Mouse (Mus musculus) limb, embryonic 13.5 days (tissue): ENCODE data around the gene Mcm6. TPM values are rescaled to one million over a fixed set of nuclear protein-coding genes. Genes with fewer than 3 reads are reported as not detected.

Source experiments
- ATAC-seq: fragments of 200-750 bp; cut with Nextera tagmentation; 2 replicates; pipeline ENCODE4 v1.8.0; 2017; ENCODE audit warnings: low read depth, moderate number of reproducible peaks, moderate TSS enrichment; ENCODE audit not compliant: low FRiP score
- H3K27ac ChIP-seq: fragments of 300-500 bp; sonication (generic); 2 replicates; pipeline ENCODE4 v1.5.1; 2015; ENCODE audit warnings: inconsistent platforms, mild to moderate bottlenecking, moderate library complexity
- H3K27me3 ChIP-seq: fragments of 300-500 bp; sonication (generic); 2 replicates; pipeline ENCODE4 v1.6.1; 2015; ENCODE audit warnings: mild to moderate bottlenecking, inconsistent platforms
- H3K36me3 ChIP-seq: fragments of 300-500 bp; sonication (generic); 2 replicates; pipeline ENCODE4 v1.6.1; 2015; ENCODE audit warnings: inconsistent platforms, mild to moderate bottlenecking, moderate library complexity
- H3K4me1 ChIP-seq: fragments of 300-500 bp; sonication (generic); 2 replicates; pipeline ENCODE4 v1.6.1; 2015; ENCODE audit warnings: inconsistent platforms
- H3K4me2 ChIP-seq: fragments of 300-500 bp; sonication (generic); replicated peaks from 2 replicates; pipeline ENCODE4 v1.6.1; 2015; ENCODE audit warnings: inconsistent platforms, mild to moderate bottlenecking, moderate library complexity
- H3K4me3 ChIP-seq: fragments of 300-500 bp; sonication (generic); 2 replicates; pipeline ENCODE4 v1.5.1; 2015; ENCODE audit warnings: moderate library complexity, mild to moderate bottlenecking, inconsistent platforms
- H3K9ac ChIP-seq: fragments of 300-500 bp; sonication (generic); 2 replicates; pipeline ENCODE4 v1.6.1; 2015; ENCODE audit warnings: mild to moderate bottlenecking, inconsistent platforms
- H3K9me3 ChIP-seq: fragments of 300-500 bp; sonication (generic); 2 replicates; pipeline ENCODE4 v1.6.1; 2016; ENCODE audit warnings: inconsistent platforms
- WGBS: fragments of 180-500 bp; shearing (Covaris S2); methylation state at CpG from one replicate; pipeline ENCODE4 v1.1.7; 2015; 5-methylcytosine and 5-hydroxymethylcytosine counted together
- polyA plus RNA-seq: library from polyadenylated mRNA; unstranded; fragments of >200 nt; fragmentation: Nextera tagmentation; extraction: Ambion mirVana; gene quantifications from 2 replicates; pipeline ENCODE4 v1.2.1, GENCODE M21; 2015

Mcm6 gene
- polyA plus RNA-seq, 1 experiment from 2014 or later = 231 TPM

- WGBS = 92% methylated on average over 3 of the region's 3 CpGs
- no peak overlapping the region for H3K4me2 ChIP-seq
These were observed 76.5 kb downstream of the Mcm6 start for GRCm38 (mm10) chr1:128282924-128283323.

GRCm38 (mm10) chr1:128281753-128282152 is 77.7 kb downstream of the Mcm6 start:
- H3K27ac ChIP-seq = no peak overlapping the region
- H3K36me3 ChIP-seq = peaks cover 74% of the 10 kb centered on the region
- no peak overlapping the region for H3K4me2 ChIP-seq
- no peaks in the 10 kb centered on the region for H3K4me1 ChIP-seq
- H3K27me3 ChIP-seq = no peaks in the 10 kb centered on the region
- H3K4me3 ChIP-seq = no peak overlapping the region
- H3K9ac ChIP-seq = no peak overlapping the region
- ATAC-seq = no peak
- 95% methylated on average over 3 of the region's 3 CpGs for WGBS
- H3K9me3 ChIP-seq = no peaks in the 10 kb centered on the region

More at GRCm38 (mm10) chr1:128282924-128283323, 76.5 kb downstream of the Mcm6 start:
- Histone ChIP-seq H3K9ac (no peak overlapping the region), H3K9me3 (no peaks in the 10 kb centered on the region), H3K27ac (no peak overlapping the region), H3K4me3 (no peak overlapping the region), H3K36me3 (peaks cover 63% of the 10 kb centered on the region), H3K4me1 (no peaks in the 10 kb centered on the region), H3K27me3 (no peaks in the 10 kb centered on the region)
- ATAC-seq = no peak

Other genes starting within 250 kb of the Mcm6 start
- 82.5 and 84.4 TPM in 2 replicates for gene Ubxn4, start 115.7 kb downstream of the Mcm6 start, polyA plus RNA-seq
- gene Lct, start 31.3 kb downstream of the Mcm6 start, polyA plus RNA-seq = 0.11 and 0.28 TPM in 2 replicates
- 138 and 142 TPM in 2 replicates for gene Dars, start 57.7 kb upstream of the Mcm6 start, polyA plus RNA-seq
- 1.9 and 2.2 TPM in 2 replicates for gene Cxcr4, start 232.6 kb upstream of the Mcm6 start, polyA plus RNA-seq